Mouse (Mus musculus) CH12.LX (cell line): ENCODE measurements around the gene Zbtb8os. TPM values are rescaled to one million over a fixed set of nuclear protein-coding genes. Genes with fewer than 3 reads are reported as not detected.

Experiments used
- DNase-seq: peaks from one replicate; pipeline ENCODE4 v3.0.0-alpha.2; 2013; ENCODE audit errors: extremely low read depth
- H3K27ac ChIP-seq: 2 replicates; pipeline ENCODE4 v1.5.1; 2012; ENCODE audit warnings: low read depth, mild to moderate bottlenecking, control low read depth, moderate library complexity; ENCODE audit not compliant: insufficient read depth
- H3K27me3 ChIP-seq: replicated peaks from 2 replicates; pipeline ENCODE3; 2012; ENCODE audit warnings: inconsistent platforms
- H3K36me3 ChIP-seq, 2 experiments: replicated peaks in 1 of 2; 2 replicates each; pipeline versions ENCODE3 to v1.6.1; 2012; ENCODE audit warnings: inconsistent platforms in 1 of 2, low read length in 1 of 2, mild to moderate bottlenecking in 1 of 2, mixed read lengths in 1 of 2, moderate library complexity in 1 of 2; ENCODE audit not compliant: control insufficient read depth in 1 of 2, insufficient read depth in 1 of 2
- H3K4me1 ChIP-seq, 2 experiments: 2 replicates each; pipeline ENCODE4 v1.6.1; 2012; ENCODE audit warnings: inconsistent platforms in 1 of 2, moderate library complexity in 1 of 2; ENCODE audit not compliant: insufficient read depth in 2 of 2, control insufficient read depth in 1 of 2
- H3K4me2 ChIP-seq: 2 replicates; pipeline ENCODE4 v1.6.1; 2012; ENCODE audit warnings: low read depth, mild to moderate bottlenecking, control low read depth; ENCODE audit not compliant: poor library complexity, insufficient read depth, severe bottlenecking
- H3K4me3 ChIP-seq, 3 experiments: fragments of 150-350 bp in 1 of 3; sonication (generic) in 1 of 3; replicated peaks in 1 of 3; 2 replicates each; pipeline versions ENCODE3 to v1.5.1; 2011 to 2012; ENCODE audit warnings: low read depth in 2 of 3, low read length in 2 of 3, mild to moderate bottlenecking in 2 of 3, moderate library complexity in 2 of 3, control low read depth in 1 of 3, improper control_type of control experiment in 1 of 3, inconsistent platforms in 1 of 3, mixed read lengths in 1 of 3; ENCODE audit not compliant: poor library complexity in 1 of 3
- H3K79me2 ChIP-seq: replicated peaks from 2 replicates; pipeline ENCODE4 v1.6.1; 2012; ENCODE audit warnings: mild to moderate bottlenecking, moderate library complexity; ENCODE audit not compliant: control insufficient read depth, poor library complexity, insufficient read depth, severe bottlenecking; ENCODE audit errors: extremely low read depth
- H3K9ac ChIP-seq: 2 replicates; pipeline ENCODE4 v1.6.1; 2012; ENCODE audit warnings: low read depth, mild to moderate bottlenecking, control low read depth, moderate library complexity; ENCODE audit not compliant: insufficient read depth
- H3K9me3 ChIP-seq: replicated peaks from 2 replicates; pipeline ENCODE3; 2012; ENCODE audit warnings: low read length, inconsistent platforms, mixed read lengths
- BHLHE40 ChIP-seq: IDR thresholded peaks from 2 replicates; pipeline ENCODE4 v1.6.1; 2011; ENCODE audit warnings: mild to moderate bottlenecking, low read depth, low read length, improper control_type of control experiment
- CHD1 ChIP-seq: IDR thresholded peaks from 2 replicates; pipeline ENCODE4 v1.6.1; 2012; ENCODE audit warnings: low read depth, low read length, improper control_type of control experiment, inconsistent platforms
- CHD2 ChIP-seq: IDR thresholded peaks from 2 replicates; pipeline ENCODE4 v1.6.1; 2011; ENCODE audit warnings: low read length, improper control_type of control experiment
- CTCF ChIP-seq, 2 experiments: IDR thresholded peaks in 1 of 2; conservative IDR thresholded peaks in 1 of 2; 2 replicates each; pipeline ENCODE4 v1.5.1; 2011 to 2012; ENCODE audit warnings: low read depth in 2 of 2, low read length in 2 of 2, improper control_type of control experiment in 1 of 2, inconsistent platforms in 1 of 2, mild to moderate bottlenecking in 1 of 2, moderate library complexity in 1 of 2
- E2F4 ChIP-seq: IDR thresholded peaks from 2 replicates; pipeline ENCODE4 v1.6.1; 2011; ENCODE audit warnings: low read depth, low read length, improper control_type of control experiment; ENCODE audit not compliant: insufficient replicate concordance
- ELF1 ChIP-seq: IDR thresholded peaks from 2 replicates; pipeline ENCODE4 v1.6.1; 2014; ENCODE audit warnings: low read depth, mild to moderate bottlenecking, inconsistent platforms, low read length, improper control_type of control experiment
- EP300 ChIP-seq: IDR thresholded peaks from 2 replicates; pipeline ENCODE4 v1.6.1; 2011; ENCODE audit warnings: low read length, improper control_type of control experiment
- ETS1 ChIP-seq: conservative IDR thresholded peaks from 2 replicates; pipeline ENCODE4 v1.6.1; 2012; ENCODE audit warnings: low read depth, mild to moderate bottlenecking, inconsistent platforms, low read length, improper control_type of control experiment, moderate library complexity
- GABPA ChIP-seq: IDR thresholded peaks from 2 replicates; pipeline ENCODE4 v1.6.1; 2012; ENCODE audit warnings: low read depth, low read length, improper control_type of control experiment, inconsistent platforms; ENCODE audit not compliant: insufficient replicate concordance
- HCFC1 ChIP-seq: IDR thresholded peaks from 2 replicates; pipeline ENCODE4 v1.6.1; 2012; ENCODE audit warnings: low read depth, mild to moderate bottlenecking, inconsistent platforms, low read length, improper control_type of control experiment
- IRF4 ChIP-seq: IDR thresholded peaks from 2 replicates; pipeline ENCODE4 v1.6.1; 2014; ENCODE audit warnings: low read depth, mild to moderate bottlenecking, inconsistent platforms, low read length, improper control_type of control experiment
- JUN ChIP-seq: IDR thresholded peaks from 2 replicates; pipeline ENCODE4 v1.6.1; 2011; ENCODE audit warnings: low read depth, mild to moderate bottlenecking, low read length, improper control_type of control experiment, moderate library complexity; ENCODE audit not compliant: insufficient read depth
- JUND ChIP-seq: conservative IDR thresholded peaks from 2 replicates; pipeline ENCODE4 v1.6.1; 2011; ENCODE audit warnings: low read depth, low read length, improper control_type of control experiment
- KAT2A ChIP-seq: IDR thresholded peaks from 2 replicates; pipeline ENCODE4 v1.6.1; 2012; ENCODE audit warnings: low read length, improper control_type of control experiment, inconsistent platforms; ENCODE audit not compliant: insufficient replicate concordance
- MAFK ChIP-seq: IDR thresholded peaks from 2 replicates; pipeline ENCODE4 v1.6.1; 2011; ENCODE audit warnings: low read length, improper control_type of control experiment; ENCODE audit not compliant: insufficient replicate concordance
- MAX ChIP-seq: IDR thresholded peaks from 2 replicates; pipeline ENCODE4 v1.6.1; 2011; ENCODE audit warnings: low read length, improper control_type of control experiment
- MAZ ChIP-seq: IDR thresholded peaks from 2 replicates; pipeline ENCODE4 v1.6.1; 2012; ENCODE audit warnings: low read depth, mild to moderate bottlenecking, inconsistent platforms, low read length, improper control_type of control experiment, moderate library complexity
- MXI1 ChIP-seq: IDR thresholded peaks from 2 replicates; pipeline ENCODE4 v1.6.1; 2011; ENCODE audit warnings: mild to moderate bottlenecking, low read depth, low read length, improper control_type of control experiment
- MYC ChIP-seq: IDR thresholded peaks from 2 replicates; pipeline ENCODE4 v1.6.1; 2011; ENCODE audit warnings: low read depth, mild to moderate bottlenecking, improper control_type of control experiment, low read length
- NELFE ChIP-seq: IDR thresholded peaks from 2 replicates; pipeline ENCODE4 v1.6.1; 2011; ENCODE audit warnings: low read depth, low read length, improper control_type of control experiment
- NRF1 ChIP-seq: IDR thresholded peaks from 2 replicates; pipeline ENCODE4 v1.6.1; 2014; ENCODE audit warnings: low read depth, mild to moderate bottlenecking, inconsistent platforms, low read length, improper control_type of control experiment, moderate library complexity
- PAX5 ChIP-seq: IDR thresholded peaks from 2 replicates; pipeline ENCODE4 v1.6.1; 2012; ENCODE audit warnings: low read length, inconsistent platforms, mixed read lengths
- POLR2A ChIP-seq: IDR thresholded peaks from 2 replicates; pipeline ENCODE4 v1.6.1; 2011; ENCODE audit warnings: low read depth, mild to moderate bottlenecking, improper control_type of control experiment, low read length
- POLR2AphosphoS2 ChIP-seq: IDR thresholded peaks from 2 replicates; pipeline ENCODE4 v1.6.1; 2011; ENCODE audit warnings: low read depth, low read length, improper control_type of control experiment
- RAD21 ChIP-seq: IDR thresholded peaks from 2 replicates; pipeline ENCODE4 v1.6.1; 2011; ENCODE audit warnings: low read depth, mild to moderate bottlenecking, low read length, improper control_type of control experiment, moderate library complexity
- RCOR1 ChIP-seq: conservative IDR thresholded peaks from 2 replicates; pipeline ENCODE4 v1.6.1; 2012; ENCODE audit warnings: low read depth, mild to moderate bottlenecking, inconsistent platforms, low read length, improper control_type of control experiment
- SIN3A ChIP-seq: IDR thresholded peaks from 2 replicates; pipeline ENCODE4 v1.6.1; 2012; ENCODE audit warnings: low read length, improper control_type of control experiment, inconsistent platforms
- SMC3 ChIP-seq: IDR thresholded peaks from 2 replicates; pipeline ENCODE4 v1.6.1; 2011; ENCODE audit warnings: low read depth, low read length, improper control_type of control experiment
- TBP ChIP-seq: conservative IDR thresholded peaks from 2 replicates; pipeline ENCODE4 v1.6.1; 2011; ENCODE audit warnings: low read depth, low read length, improper control_type of control experiment
- TCF12 ChIP-seq: IDR thresholded peaks from 2 replicates; pipeline ENCODE4 v1.6.1; 2014; ENCODE audit warnings: low read depth, mild to moderate bottlenecking, inconsistent platforms, low read length, improper control_type of control experiment
- UBTF ChIP-seq: IDR thresholded peaks from 2 replicates; pipeline ENCODE4 v1.6.1; 2012; ENCODE audit warnings: low read depth, mild to moderate bottlenecking, inconsistent platforms, low read length, improper control_type of control experiment, moderate library complexity
- USF1 ChIP-seq: IDR thresholded peaks from 2 replicates; pipeline ENCODE4 v1.6.1; 2014; ENCODE audit warnings: low read depth, mild to moderate bottlenecking, inconsistent platforms, low read length, improper control_type of control experiment
- USF2 ChIP-seq: conservative IDR thresholded peaks from 2 replicates; pipeline ENCODE4 v1.6.1; 2011; ENCODE audit warnings: low read depth, low read length, improper control_type of control experiment
- ZC3H11A ChIP-seq: IDR thresholded peaks from 2 replicates; pipeline ENCODE4 v1.6.1; 2012; ENCODE audit warnings: low read depth, mild to moderate bottlenecking, inconsistent platforms, low read length, improper control_type of control experiment
- ZKSCAN1 ChIP-seq: IDR thresholded peaks from 2 replicates; pipeline ENCODE4 v1.6.1; 2012; ENCODE audit warnings: low read depth, inconsistent platforms, low read length, improper control_type of control experiment, borderline replicate concordance
- ZMIZ1 ChIP-seq: IDR thresholded peaks from 2 replicates; pipeline ENCODE4 v1.6.1; 2012; ENCODE audit warnings: low read depth, mild to moderate bottlenecking, inconsistent platforms, low read length, improper control_type of control experiment
- ZNF384 ChIP-seq: IDR thresholded peaks from 2 replicates; pipeline ENCODE4 v1.6.1; 2012; ENCODE audit warnings: low read depth, low read length, improper control_type of control experiment, inconsistent platforms
- dilution Hi-C: fragments of 300-500 bp; cut with MboI; formaldehyde crosslinking; loops from 2 replicates; pipeline ENCODE4 v1.14.3; 2020; ENCODE audit warnings: low sequenced_read_pairs; ENCODE audit not compliant: extremely low pct_unique_long_range_greater_than_20kb, extremely low pct_ligation_motif_present
- in situ Hi-C: fragments of 300-500 bp; cut with MboI; formaldehyde crosslinking; loops from 3 replicates; pipeline ENCODE4 v1.14.3; 2019; ENCODE audit warnings: low sequenced_read_pairs, low pct_ligation_motif_present, low pct_unique_long_range_greater_than_20kb, mixed read lengths
- polyA plus RNA-seq: library from polyadenylated mRNA; unstranded; fragments of >175 nt; gene quantifications from 2 replicates; pipeline ENCODE4 v1.2.1, GENCODE M21; 2012; ENCODE audit warnings: low read depth; ENCODE audit not compliant: insufficient read length
- total RNA-seq, 2 experiments: library from RNA; depleted of rRNA; stranded (reverse); fragments of 300-350 nt in 1 of 2; fragments of >200 nt in 1 of 2; gene quantifications; 2 replicates each; pipeline ENCODE4 v1.2.3; 2012 to 2014

Gene Zbtb8os
- 93.7 and 104 TPM in 2 replicates for total RNA-seq (2012; rRNA removed)
- total RNA-seq (2014; rRNA removed) = 124 and 134 TPM in 2 replicates
- 135 and 157 TPM in 2 replicates for polyA plus RNA-seq

- Histone ChIP-seq H3K9ac (peak within 1 kb of the TSS; percentile 99), H3K4me3 (peak within 1 kb of the TSS; percentile 82 to 97 (median 90)), H3K4me1 (peaks cover 7 to 56% of the 10 kb centered on the region in 2 experiments; a peak in 3 of 4 replicates), H3K36me3 (peaks cover 32 to 48% of the 10 kb centered on the region in 2 experiments), H3K27me3 (no peaks in the 10 kb centered on the region), H3K9me3 (no peaks in the 10 kb centered on the region), H3K27ac (peak within 1 kb of the TSS; percentile 95), H3K4me2 (peak within 1 kb of the TSS; percentile 48), H3K79me2 (peaks cover 62% of the 10 kb centered on the region)
- in situ Hi-C loops (no loop called here), dilution Hi-C loops (no loop called here)
- peak; percentile 97 for DNase-seq
- TF ChIP-seq TCF12 (peak; percentile 66; the same call in 1 of the 2 replicates), MXI1 (peak; percentile 9), RCOR1 (no peak), ELF1 (peak; percentile 90), KAT2A (0 out of 2 replicates have a peak, but pooled peaks have one; percentile 0), CHD1 (no peak), RAD21 (no peak), SIN3A (peak; percentile 73), MAZ (no peak), POLR2AphosphoS2 (no peak), GABPA (no peak), BHLHE40 (peak; percentile 97), ZNF384 (no peak), TBP (0 out of 2 replicates have a peak, but pooled peaks have one; percentile 38), ZC3H11A (no peak), POLR2A (peak; percentile 77), SMC3 (no peak), HCFC1 (peak; percentile 81), CTCF (conservative IDR thresholded peaks at IDR 0.05 in 1 of 2, IDR thresholded peaks at IDR 0.05 in 1 of 2; ENCODE audit: low read depth in 2 of 2, low read length in 2 of 2) (no peak), ZMIZ1 (0 out of 2 replicates have a peak, but pooled peaks have one; percentile 32), JUN (no peak), MYC (peak; percentile 13; the same call in 1 of the 2 replicates), IRF4 (no peak; the same call in 1 of the 2 replicates), PAX5 (no peak), ETS1 (peak; percentile 47; the same call in 1 of the 2 replicates), EP300 (no peak), USF2 (peak; percentile 87), USF1 (peak; percentile 92), UBTF (no peak; the same call in 1 of the 2 replicates), ZKSCAN1 (no peak), CHD2 (no peak; the same call in 1 of the 2 replicates), MAX (peak; percentile 85), MAFK (no peak), E2F4 (0 out of 2 replicates have a peak, but pooled peaks have one; percentile 56), NELFE (peak; percentile 82), NRF1 (peak; percentile 86), JUND (0 out of 2 replicates have a peak, but pooled peaks have one; percentile 21)
Measured at GRCm38 (mm10) chr4:129335216-129336074, at the start of gene Zbtb8os, which contains the start of gene Rbbp4. Zbtb8os (plus strand) TSS chr4:129335695. Rbbp4 (minus strand) TSS chr4:129335370.
